Mouse (Mus musculus) spleen, adult 18-20 months (tissue): ENCODE data around the gene Elp6.
"Not testable (repeated sequence)": the region's sequence is repeated elsewhere in the genome, so short reads cannot be mapped to it uniquely, and the experiment has no call there.

Experiments used
- DNase-seq, 2 experiments: peaks; one replicate each; pipeline ENCODE4 v3.0.0; 2022; ENCODE audit warnings: mixed read lengths in 2 of 2

Elp6 gene

DNA sequence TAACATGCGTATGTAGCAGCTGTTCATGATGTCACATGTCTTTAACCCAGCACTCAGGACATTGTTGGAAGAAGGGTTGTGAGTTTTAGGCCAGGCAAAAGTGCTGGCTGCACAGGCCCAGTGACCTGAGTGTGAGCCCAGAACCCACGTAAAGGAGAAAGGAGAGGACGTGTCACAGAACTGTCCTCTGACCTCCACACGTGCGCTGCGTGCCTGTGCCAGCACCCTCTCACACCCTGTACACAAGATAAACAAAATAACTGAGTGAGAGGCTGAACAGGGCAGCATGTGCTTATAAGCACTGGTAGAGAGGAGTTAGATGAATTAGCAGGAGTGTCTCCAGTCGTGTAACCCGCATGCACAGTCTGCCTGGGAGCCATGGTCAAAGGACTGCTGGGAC, 11.5 kb downstream of the Elp6 start:
- DNase-seq, result no peak

DNA sequence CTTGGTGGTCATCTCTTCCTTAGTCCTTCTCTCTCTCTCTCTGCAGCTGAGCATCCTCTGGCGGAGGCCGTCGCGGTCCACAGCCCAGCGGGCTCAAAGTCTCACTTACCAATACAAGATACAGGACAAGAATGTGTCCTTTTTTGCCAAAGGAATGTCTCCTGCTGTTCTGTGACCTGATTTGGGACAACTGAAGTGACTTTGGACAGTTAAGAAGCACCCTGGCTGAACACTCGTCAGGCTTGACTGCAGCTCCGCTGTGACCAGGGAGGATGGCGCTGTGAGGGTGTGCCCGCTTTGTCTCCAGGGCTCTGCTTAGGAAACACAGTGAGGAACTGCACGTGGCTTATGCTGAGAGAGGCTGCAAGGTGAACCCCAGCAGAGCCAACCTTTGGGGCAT, 15.8 kb downstream of the Elp6 start:
- DNase-seq, result no peak

DNA sequence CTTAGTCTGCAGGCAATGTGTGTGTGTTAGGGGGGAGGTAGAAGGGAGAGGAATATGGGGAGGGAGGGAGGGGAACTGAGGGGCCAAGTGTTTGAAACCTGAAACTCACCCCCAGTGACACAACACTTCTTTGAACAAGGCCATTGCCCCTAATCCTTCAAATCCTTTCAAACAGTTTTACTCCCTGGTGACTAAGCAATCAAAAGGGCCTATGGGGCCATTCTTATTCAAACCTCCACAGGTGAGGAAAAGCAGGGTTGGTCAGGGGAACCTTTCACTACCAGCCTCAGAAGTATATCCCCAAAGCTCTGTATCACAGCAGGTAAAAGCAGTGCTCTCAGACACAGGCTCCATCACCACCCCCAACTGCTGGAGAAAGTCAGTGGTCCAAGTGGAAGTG, 18.0 kb downstream of the Elp6 start:
- no peak for DNase-seq

DNA sequence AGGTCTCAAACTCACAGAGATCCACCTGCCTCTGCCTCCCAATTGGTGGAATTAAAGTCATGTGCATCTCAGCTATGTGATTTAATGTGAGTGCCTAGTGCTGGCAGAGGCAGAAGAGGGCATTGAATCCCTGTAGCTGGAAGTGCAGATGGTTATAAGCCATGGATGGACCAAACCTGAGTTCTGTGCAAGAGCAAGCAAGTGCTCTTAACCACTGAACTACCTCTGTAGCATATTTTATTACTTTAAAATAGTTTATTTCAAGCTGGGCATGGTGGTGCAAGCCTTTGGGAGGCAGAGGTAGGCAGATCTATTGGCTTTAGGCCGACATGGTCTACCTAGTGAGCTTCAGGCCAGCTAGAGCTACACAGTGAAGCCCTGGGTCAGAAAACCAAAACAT, 19.2 kb downstream of the Elp6 start:
- DNase-seq, result no peak

DNA sequence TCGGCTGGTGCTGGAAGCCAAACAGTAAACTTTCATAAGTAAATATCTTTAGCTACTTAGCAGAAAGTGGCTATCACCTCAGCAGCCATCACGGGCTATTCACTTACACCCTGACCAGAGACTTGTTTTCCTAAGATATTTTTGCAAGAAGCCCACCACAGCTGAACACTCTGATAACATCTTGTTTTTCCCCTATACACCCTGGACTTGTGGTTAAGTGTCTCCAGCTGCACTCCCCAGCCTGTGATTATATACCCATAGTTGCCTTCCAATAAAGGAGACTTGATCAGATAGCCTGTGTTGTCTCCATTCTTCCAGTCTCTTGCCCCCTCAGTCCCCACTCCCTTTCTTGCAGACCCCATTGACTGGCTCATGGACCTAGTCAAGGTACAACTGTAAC, 23.2 kb downstream of the Elp6 start:
- no peak for DNase-seq

DNA sequence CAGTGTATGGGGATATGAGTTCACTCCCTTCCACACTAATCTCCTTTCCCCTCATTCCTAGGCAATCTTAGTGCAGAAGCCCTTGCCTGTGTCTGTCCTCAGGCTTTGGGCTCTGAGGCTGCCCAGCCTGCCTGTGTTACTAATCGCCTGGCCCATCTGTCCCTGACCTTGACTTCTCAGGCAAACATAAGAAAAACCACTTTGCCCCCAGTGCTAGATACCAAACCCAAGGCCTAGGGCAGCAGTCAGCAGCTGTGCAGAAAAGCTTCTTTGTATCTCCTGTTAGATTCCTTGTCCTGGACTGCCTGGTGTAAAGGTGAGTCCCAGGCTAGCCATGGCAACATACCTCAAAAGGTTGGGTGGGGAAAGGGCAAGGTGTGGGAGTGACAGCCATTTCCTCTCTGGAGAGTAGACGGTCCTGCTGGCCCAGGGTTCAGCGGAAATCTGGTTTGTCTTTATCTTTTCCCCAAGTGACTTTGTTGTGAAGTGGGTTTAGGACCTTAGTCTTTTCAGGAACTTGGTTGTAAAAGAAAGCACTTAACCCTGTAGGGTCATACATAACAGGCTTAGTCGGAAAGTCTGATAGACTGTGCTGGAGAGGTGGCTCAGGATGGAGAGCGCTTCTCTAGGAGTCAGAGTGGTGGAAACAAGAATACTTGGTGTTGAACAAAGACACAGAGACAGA, 24.1 kb downstream of the Elp6 start:
- no peak for DNase-seq

DNA sequence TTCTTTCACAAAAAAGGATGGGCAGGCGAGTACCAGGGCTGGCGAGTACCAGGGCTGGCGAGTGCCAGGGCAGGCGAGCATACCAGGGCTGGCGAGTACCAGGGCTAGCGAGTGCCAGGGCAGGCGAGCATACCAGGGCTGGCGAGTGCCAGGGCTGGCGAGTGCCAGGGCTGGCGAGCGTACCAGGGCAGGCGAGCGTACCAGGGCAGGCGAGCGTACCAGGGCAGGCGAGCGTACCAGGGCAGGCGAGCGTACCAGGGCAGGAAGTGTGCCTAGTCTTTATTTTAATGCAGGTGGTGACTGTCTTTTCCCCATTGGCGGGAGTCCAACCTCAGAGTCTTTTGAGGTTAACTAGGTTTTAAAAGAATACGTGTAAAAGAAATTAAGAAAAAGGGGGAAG, 24.7 kb downstream of the Elp6 start:
- DNase-seq, result peak; percentile 30 to 34

DNA sequence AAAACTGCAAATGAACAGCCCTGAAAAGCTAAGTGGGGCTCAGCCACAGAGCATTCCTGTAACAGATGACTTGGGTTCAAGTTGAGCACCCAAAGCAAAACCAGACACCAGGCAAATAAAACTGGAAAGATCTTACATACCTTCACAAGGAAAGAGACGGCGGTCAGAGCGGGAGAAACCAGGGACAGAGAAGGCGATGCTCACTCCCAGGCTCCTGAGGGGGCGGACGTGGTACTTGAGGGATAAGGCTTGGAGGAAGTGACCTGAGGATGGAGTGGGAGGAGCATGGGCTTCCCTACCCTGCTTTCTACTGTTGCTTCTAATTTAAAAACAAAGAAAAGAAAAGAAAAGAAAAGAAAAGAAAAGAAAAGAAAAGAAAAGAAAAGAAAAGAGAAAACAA, 25.4 kb downstream of the Elp6 start:
- no peak for DNase-seq

DNA sequence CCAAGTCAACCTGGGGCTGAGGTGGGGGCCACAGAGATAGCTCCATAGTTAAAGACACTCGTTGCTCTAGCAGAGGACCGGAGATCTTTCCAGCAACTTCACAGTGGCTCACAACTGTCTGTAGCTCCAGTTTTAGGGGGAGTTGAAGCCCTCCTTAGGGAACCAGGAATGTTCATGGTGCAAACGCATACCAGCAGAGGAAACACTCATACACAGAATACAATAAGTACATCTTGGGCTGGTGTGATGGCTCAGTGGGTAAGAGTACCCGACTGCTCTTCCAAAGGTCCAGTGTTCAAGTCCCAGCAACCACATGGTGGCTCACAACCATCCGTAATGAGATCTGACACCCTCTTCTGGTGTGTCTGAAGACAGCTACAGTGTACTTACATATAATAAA, 25.9 kb downstream of the Elp6 start:
- DNase-seq, result not testable (repeated sequence)

DNA sequence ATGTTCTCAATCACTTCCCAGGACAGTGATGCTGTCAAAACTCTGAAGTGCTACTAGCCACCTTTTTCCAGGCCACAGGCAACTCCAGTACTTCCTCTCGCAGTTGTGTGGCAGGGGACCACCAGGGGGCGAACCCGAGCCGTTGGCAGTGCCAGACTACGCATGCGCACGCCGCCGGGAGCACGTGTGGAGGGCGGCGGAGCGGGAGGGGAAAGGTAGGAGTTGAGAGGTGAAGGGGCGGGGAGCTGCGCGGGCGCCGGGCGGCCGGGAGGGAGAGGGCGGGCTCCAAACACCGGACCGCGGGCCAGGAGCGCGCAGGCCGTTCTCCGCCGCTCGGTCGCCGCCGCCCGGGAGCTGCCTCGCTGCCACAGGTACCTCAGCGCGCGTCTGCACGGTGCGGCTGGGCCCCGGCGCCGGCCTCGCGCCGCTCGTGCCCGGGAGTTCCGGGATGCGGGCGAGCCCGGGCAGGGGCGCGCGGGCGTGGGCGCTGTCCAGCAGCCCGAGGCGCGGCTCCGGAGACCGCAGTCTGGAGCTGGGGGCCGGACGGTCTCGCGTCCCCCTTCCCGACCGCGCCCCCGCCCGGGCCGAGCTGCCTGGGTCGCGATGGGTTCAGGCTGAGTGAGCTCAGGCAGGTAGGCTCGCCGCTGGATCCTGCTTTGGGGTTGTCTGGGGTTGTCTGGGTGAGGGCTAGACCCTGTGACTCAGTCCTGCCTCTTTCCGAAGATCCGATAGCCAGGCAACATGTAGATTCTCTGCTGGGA, 28.3 kb downstream of the Elp6 start, which contains the start of gene Scap:
Gene Scap, plus strand, starts transcription at position 154 of the 761 bp plus-strand sequence.
- DNase-seq, result peak; percentile 93 to 99

DNA sequence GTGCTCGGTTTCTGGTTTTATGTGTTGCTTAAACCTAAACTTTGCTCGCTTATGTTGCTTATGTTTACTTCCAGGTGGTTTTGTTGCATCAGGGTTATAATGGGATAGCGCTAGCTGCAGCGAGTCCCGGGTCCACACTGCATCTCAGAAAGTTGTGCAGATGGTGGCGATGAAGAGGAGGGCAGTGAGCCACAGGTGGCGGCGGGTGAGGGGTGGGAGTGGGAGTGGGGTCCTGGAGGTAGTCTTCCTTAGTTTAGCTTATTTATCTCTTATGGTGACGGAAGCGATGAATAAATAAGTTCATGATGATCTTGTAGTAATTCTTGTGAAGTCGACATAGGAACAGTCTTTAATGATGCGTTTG, 28.9 kb downstream of the Elp6 start:
- no peak for DNase-seq

DNA sequence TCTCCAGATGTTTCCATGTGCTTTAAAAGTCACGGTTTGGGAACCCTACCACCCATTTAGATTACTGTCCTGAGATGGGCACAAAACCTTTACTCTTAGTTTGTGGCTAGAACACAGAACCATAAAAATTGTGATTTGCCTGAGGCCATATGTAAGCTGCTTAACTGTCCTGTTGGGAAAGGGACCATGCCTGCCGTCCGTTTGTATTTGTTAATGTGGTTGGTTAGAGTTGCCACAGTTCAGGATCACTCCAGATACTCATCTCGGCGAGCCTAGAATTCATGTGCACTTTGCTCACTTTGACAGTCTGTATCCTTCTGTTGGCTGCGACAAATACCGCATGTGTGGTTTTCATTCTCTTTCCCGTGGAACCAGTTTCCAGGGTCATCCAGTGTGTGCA, 29.9 kb downstream of the Elp6 start:
- no peak for DNase-seq

DNA sequence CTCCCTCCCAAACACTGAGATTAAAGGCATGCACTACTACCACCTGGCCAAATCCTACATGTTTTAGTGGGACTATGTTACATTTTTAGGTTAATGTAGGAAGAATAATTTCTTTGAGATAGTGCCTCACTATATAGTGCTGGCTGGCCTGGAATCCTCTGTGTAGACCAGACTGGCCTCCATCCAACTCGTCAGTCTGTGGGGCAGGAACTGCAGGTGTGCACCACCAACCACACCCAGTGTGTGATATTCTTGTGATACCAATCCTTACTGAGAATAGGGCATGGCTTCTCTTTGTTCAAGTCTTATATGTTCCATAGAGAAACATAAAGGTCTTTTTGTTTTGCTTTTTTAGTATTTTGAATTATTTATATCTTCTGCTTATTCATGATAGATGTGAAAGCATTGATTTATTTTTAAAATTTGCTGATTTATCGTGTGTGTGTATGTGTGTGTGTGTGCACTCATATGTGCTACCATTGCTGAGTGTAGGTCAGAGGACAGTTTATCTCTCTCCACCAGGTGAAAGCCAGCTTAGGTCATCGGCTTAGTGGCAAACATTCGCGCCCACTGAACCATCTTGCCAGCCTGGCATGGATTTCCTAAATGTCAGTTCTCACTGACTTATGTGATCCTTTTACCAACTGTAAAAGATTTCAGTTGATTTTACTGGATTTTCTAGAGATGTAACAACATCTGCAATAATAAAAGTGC, 35.2 kb downstream of the Elp6 start:
- no peak for DNase-seq

DNA sequence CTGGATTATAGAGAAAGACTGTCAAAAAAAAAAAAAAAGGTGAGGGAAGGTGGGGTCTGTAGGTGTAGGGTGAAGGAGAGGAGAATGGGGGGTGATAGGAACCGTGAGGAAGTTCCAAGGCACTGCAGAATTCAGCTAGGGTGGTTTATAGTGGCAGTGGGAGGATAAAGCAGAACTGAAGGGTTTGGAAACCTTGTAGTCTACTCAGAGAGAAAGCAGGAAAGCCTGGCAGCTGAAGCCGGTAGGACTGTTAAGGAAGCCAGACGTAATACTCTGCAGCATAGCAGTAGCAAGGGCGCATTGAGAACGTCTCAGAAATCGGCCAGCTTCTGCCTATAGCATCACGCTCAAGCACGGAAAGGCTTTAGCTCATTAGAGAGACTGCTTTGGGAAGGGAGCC, 37.0 kb downstream of the Elp6 start:
- no peak for DNase-seq

DNA sequence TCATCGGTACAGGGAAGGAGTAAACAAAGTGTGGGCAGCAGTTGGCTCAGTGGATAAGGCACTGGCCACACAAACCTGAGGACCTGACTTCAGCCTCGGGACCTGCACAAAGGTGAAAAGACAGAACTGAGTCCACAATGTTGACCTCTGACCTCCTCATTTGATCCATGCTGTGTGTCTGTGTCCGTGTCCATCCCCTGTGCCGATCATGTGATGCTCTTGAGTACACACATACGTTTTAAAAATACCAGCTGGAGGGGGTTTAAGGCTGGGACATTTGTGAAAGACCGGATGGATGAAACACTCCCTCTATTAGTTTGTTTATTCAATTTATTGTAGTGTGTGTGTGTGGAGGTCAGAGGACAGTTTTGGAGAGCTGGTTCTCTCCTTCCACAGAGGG, 38.8 kb downstream of the Elp6 start:
- DNase-seq, result no peak

DNA sequence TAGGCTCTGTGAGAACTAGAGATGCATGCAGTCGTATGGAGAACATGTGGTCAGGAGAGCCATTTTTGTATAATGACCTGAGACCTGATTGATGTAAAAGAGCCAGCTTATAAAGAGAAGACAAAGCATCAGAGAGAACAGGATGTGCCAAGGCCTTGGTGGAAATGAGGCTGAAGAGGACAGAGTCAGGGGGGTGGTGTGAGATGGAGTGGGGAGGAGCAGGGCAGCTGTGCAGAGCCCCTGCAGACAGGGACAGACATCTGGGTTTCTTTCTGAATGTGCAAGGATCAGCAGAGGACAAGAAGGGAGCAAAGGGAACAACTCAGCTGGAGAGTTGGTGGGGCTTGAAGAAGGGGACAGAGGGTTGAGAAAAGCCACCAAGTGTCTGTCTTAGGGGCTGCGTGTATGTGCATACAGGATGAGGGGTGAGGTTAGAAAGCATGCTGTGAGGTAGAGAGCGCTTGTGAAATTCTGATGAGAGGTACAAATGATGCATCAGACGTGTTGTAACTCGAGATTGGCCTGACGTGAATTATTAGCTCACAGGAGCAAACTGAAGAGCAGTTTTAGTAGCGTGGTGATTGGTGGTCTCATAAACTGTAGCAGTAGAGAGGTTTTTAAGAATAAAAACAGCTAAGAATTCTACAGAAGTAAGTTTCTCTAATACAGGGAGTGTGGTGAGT, 40.2 kb downstream of the Elp6 start:
- DNase-seq, result no peak

DNA sequence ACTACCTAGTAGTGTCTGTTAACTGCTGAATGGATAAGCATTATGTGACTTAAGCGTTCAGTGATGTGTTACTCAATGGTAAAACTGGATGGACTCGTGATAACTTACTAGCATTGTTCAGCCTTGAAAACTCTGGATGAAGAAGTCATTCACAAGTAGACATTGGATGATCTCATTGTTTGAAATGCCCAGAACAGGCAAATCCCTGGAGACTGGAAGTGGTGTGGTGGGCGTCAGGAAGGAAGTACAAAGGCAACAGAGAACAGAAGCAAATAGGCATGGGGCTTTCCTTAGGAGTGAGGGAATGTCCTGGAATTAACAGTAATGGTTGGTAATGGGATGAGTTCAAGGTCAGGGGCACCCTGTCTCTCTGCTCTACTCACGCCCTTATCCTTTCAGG, 43.9 kb downstream of the Elp6 start:
- DNase-seq, result no peak

DNA sequence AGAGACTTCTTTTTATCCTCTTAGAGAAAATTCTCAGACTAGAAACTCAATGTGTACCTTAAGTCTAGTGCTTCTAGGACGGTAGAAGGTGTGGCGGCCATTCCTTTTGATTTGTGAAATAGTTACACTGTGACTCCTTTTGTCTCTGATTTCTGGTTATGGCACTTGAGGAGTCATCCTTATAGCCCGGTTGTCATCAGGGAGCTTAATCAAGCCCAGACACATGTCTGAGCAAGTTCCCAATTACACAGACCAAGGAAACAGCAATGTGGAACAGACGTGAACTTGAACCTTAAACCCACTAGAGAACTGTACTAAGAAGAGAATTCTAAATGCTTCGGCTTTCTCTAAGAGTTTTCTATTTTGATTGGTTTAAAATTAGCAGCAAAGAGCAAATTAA, 45.2 kb downstream of the Elp6 start:
- no peak for DNase-seq

DNA sequence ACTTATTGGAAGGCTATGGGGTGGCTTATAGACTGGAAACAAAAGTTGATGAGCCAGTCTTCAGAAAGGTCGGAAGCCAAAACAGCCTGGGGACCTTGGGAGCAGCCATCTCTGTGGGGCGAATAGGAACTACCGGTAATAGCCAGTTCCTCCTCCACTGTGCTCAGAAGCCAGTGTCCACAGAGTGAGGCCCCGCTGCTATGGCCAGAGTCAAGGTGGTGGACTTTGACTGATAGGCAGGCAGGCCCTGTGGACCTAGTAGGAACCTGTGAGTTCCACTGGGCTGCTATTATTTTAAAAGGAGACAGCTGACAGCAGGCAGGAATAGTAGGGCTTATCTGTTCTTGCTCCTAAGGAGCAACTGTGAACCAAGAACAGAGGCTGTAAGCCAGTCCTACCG, 45.6 kb downstream of the Elp6 start:
- no peak for DNase-seq

DNA sequence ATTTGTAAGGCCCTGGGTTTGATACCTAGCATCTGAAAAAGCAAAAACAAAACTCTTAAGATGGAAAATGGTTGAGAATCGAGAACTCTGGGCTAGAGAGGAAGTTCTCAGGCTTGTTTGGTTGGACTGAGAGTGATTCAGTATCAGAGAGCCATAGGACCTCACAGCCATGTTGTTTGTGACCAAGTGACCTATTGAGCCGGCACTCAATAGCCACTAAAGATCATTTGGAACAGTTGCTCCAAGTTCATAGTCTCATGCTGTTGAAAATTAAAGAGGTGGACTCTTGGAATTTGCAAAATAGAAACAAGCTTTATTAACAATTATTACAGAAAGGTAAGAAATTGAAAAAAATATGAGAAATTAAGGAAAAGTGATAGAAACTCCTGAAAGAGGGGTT, 46.4 kb downstream of the Elp6 start:
- no peak for DNase-seq

DNA sequence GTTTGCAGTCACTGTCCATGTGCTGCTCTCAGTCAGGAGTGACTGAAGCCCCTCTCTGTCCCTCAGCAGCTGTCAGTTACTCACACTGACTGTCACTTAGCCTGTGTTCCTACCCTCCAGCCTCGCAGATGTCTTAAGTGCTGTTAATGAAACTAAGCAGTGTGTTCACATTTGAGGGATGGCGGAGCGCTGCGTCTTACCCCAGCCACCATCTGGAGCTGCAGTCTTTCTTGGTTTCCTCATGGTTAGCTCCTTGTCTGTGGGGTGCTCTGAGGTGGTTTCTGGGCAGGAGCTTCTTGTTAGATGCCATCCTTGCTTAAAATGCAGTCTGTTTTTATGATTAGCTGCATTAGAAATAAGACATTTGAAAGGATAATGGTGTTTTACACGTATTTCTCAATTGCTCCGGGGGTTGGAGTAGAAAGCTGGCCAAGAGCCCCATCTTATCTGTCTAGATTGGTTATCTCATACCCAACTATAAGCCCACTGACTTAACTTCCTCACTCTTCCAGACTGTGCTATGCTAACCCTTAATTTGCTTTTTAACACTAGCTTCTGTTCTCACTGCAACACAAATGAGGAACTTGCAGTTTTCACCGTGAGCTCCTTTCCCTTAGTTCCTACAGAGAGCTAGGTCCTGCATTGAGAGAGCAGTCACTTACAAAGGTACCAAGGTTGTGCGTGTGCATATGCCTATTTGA, 47.1 kb downstream of the Elp6 start:
- DNase-seq, result no peak

DNA sequence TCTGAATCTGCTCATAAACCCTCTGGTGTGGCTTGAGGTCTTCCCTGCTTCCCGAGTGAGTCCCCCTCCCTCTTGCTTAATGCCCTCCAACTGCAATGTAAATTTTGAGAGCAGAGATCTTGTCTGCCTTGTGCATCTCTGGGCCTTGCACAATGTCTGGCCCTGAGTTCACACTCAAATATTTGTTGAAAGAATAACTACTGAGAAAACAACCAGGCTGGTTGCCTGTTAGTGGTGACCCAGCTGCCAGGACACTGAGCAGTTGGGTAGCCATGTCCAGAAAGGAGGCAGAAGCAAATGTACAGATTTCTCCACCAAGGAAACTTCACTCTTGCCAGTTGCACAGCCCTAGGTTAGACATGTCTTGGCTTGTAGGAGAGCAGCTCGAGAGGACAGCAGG, 53.4 kb downstream of the Elp6 start:
- no peak for DNase-seq

DNA sequence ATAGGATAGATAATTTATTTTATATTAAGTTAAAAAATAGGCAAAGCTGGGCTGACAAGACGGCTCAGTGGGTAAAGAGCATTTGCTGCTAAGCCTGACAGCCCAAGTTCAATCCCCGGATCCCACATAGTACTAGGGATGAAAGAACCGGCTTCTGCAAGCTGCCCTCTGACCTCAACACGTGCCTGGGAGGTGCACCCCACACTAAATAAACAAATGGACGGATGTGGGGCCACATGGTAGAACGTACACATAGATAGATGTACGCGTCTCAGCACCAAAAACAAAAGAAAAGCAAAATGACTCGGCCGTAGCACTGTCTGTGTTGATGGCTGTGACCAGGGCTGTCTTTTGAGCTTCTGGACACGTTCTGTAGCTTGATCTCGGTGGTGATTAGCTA, 56.3 kb downstream of the Elp6 start:
- DNase-seq, result no peak
